ENCODE assay signal across 30 mouse cellular contexts in genomic region chr4:49473435-49474100, GRCm38 (mm10). TPM values are rescaled to one million over a fixed set of nuclear protein-coding genes. Genes with fewer than 3 reads are reported as not detected.
DNase-seq lines count a peak whose midpoint lies in the region; ATAC-seq and TF ChIP-seq lines count a peak whose summit lies in the region.
"Had no signal": no experiment of that assay in that cellular context is flagged by ENCODE, and none has a peak within 500 bp of the region (broad histone marks: within the 10 kb centered on the region; RNA-seq: fewer than 3 reads in every experiment).

Acnat1 (minus strand) TSS chr4:49473912.

- WGBS in kidney, adult 2 months: 42% methylated on average over 3 of the region's 3 CpGs
- 38% methylated on average over 3 of the region's 3 CpGs for WGBS in liver, embryonic 16.5 days (ENCODE audit: insufficient replicate concordance)
- WGBS in forebrain, embryonic 16.5 days: 34% methylated on average over 3 of the region's 3 CpGs

- H3K9me3 ChIP-seq in liver, embryonic 16.5 days (replicated peaks; ENCODE audit: control insufficient read depth, low read length): no peaks in the 10 kb centered on the region
- H3K9me3 ChIP-seq in forebrain, embryonic 16.5 days (ENCODE audit: control insufficient read depth, low read length): no peaks in the 10 kb centered on the region
- H3K9me3 ChIP-seq: forebrain, embryonic 13.5 days; G1E; limb, embryonic 10.5 days; neural tube, embryonic 15.5 days had no signal

- H3K4me1 ChIP-seq in kidney, adult 2 months (ENCODE audit: control insufficient read depth, insufficient read depth, low read length): no peaks in the 10 kb centered on the region; the same call in 1 of the 2 replicates
- H3K4me1 ChIP-seq in liver, embryonic 16.5 days (ENCODE audit: control insufficient read depth, low read depth, low read length): peaks cover 32% of the 10 kb centered on the region
- H3K4me1 ChIP-seq in forebrain, embryonic 16.5 days (replicated peaks; ENCODE audit: control insufficient read depth, insufficient read depth, low read length): peaks cover 3% of the 10 kb centered on the region

- DNase-seq in kidney, adult 2 months: peak; percentile 87
- no peak for DNase-seq in kidney, postnatal 4 days
- DNase-seq in kidney, adult 8-10 months: peak; percentile 70 to 71
- peak; percentile 56 to 62 for DNase-seq in kidney, postnatal 25 days
- no peak for DNase-seq in heart, adult 11 months
- DNase-seq: B cell, adult 2 months; cerebellum, adult 11-12 months; cerebellum, postnatal 10 days; gastrocnemius, postnatal 10 days; lung, adult 18-20 months; lung, postnatal 10 days had no signal

- no peak within 1 kb of the TSS for H3K9ac ChIP-seq in liver, embryonic 16.5 days (ENCODE audit: low read depth, low read length)
- H3K9ac ChIP-seq in forebrain, embryonic 16.5 days (replicated peaks; ENCODE audit: low read depth, low read length): no peak within 1 kb of the TSS
- H3K9ac ChIP-seq: forebrain, embryonic 13.5 days; neural tube, embryonic 15.5 days had no signal

- H3K4me3 ChIP-seq in kidney, adult 2 months (ENCODE audit: insufficient read depth, low read depth, low read length): peak within 1 kb of the TSS; percentile 15
- no peak within 1 kb of the TSS for H3K4me3 ChIP-seq in liver, embryonic 16.5 days (ENCODE audit: low read depth, low read length)
- no peak within 1 kb of the TSS for H3K4me3 ChIP-seq in forebrain, embryonic 16.5 days (replicated peaks; ENCODE audit: low read length)
- H3K4me3 ChIP-seq: forebrain, embryonic 13.5 days; limb, embryonic 10.5 days; neural tube, embryonic 15.5 days had no signal

- H3K27ac ChIP-seq in kidney, adult 2 months (ENCODE audit: insufficient read depth, low read depth, low read length): peak within 1 kb of the TSS; percentile 26
- H3K27ac ChIP-seq in liver, embryonic 16.5 days (ENCODE audit: low read length): peak within 1 kb of the TSS; percentile 20
- no peak within 1 kb of the TSS for H3K27ac ChIP-seq in forebrain, embryonic 16.5 days (ENCODE audit: low read length)
- H3K27ac ChIP-seq: forebrain, embryonic 13.5 days; limb, embryonic 10.5 days; neural tube, embryonic 15.5 days had no signal

- peak within 1 kb of the TSS; percentile 2 for H3K4me2 ChIP-seq in liver, embryonic 16.5 days (ENCODE audit: low read depth, low read length)
- H3K4me2 ChIP-seq in forebrain, embryonic 16.5 days (ENCODE audit: low read length): no peak within 1 kb of the TSS
- H3K4me2 ChIP-seq: forebrain, embryonic 13.5 days; heart, embryonic 11.5 days; midbrain, embryonic 11.5 days; neural tube, embryonic 15.5 days had no signal

- TF ChIP-seq CTCF in kidney, adult 2 months (conservative IDR thresholded peaks at IDR 0.05; ENCODE audit: insufficient read depth, insufficient read length, low read depth, low read length): no peak

- no peaks in the 10 kb centered on the region for H3K27me3 ChIP-seq in kidney, adult 2 months (replicated peaks; ENCODE audit: control insufficient read depth, insufficient read depth, low read length)
- no peaks in the 10 kb centered on the region for H3K27me3 ChIP-seq in liver, embryonic 16.5 days (ENCODE audit: control insufficient read depth, insufficient read depth, low read depth, low read length)
- H3K27me3 ChIP-seq in forebrain, embryonic 16.5 days (replicated peaks; ENCODE audit: control insufficient read depth, insufficient read depth, low read length): no peaks in the 10 kb centered on the region
- H3K27me3 ChIP-seq: CH12.LX; forebrain, embryonic 13.5 days; neural tube, embryonic 15.5 days had no signal

- TF ChIP-seq POLR2A in kidney, adult 2 months (IDR thresholded peaks at IDR 0.05; ENCODE audit: low read depth, low read length): no peak

- H3K36me3 ChIP-seq in kidney, adult 2 months (ENCODE audit: control insufficient read depth, insufficient read depth, low read length): no peaks in the 10 kb centered on the region
- H3K36me3 ChIP-seq in liver, embryonic 16.5 days (ENCODE audit: control insufficient read depth, insufficient read depth): no peaks in the 10 kb centered on the region
- H3K36me3 ChIP-seq in forebrain, embryonic 16.5 days (ENCODE audit: control insufficient read depth, insufficient read depth): no peaks in the 10 kb centered on the region
- H3K36me3 ChIP-seq: G1E; limb, embryonic 10.5 days; neural tube, embryonic 15.5 days had no signal

- ATAC-seq in liver, embryonic 16.5 days (ENCODE audit: low read depth): no peak
- ATAC-seq in monocyte, adult 5-6 weeks (replicated peaks; ENCODE audit: insufficient number of reproducible peaks, low FRiP score, low TSS enrichment, poor library complexity, severe bottlenecking): no peak
- ATAC-seq in forebrain, embryonic 16.5 days: no peak
- ATAC-seq: forebrain, embryonic 13.5 days; Patski had no signal

RNA-seq across cellular contexts. Expression of gene Acnat1, which starts in this region (rescaled TPM):
- 41.7 and 46.9 TPM in 2 replicates for polyA plus RNA-seq in kidney, adult 2 months (2012; rRNA removed)
- 0.86 and 1.1 TPM in 2 replicates for polyA plus RNA-seq in liver, embryonic 16.5 days (2015; fragmentation: Nextera tagmentation; extraction: Ambion mirVana)
- not detected in 3 replicates for total RNA-seq in monocyte, adult 5-6 weeks (2017)
- not detected in 2 replicates for polyA plus RNA-seq in forebrain, embryonic 16.5 days (2015; fragmentation: Nextera tagmentation; extraction: Ambion mirVana)
- total RNA-seq: CH12.LX; G1E; gastrocnemius, postnatal 10 days; granulocyte monocyte progenitor cell, adult 5-6 weeks; left cerebral cortex, adult 8-10 months had no signal
- polyA plus RNA-seq: embryonic facial prominence, embryonic 11.5 days; forebrain, embryonic 13.5 days; frontal cortex, adult 2 months; G1E; heart, embryonic 11.5 days; heart, postnatal 0 days; hindbrain, embryonic 11.5 days; limb, embryonic 10.5 days; midbrain, embryonic 11.5 days; midbrain, postnatal 0 days; neural tube, embryonic 15.5 days; Patski; urinary bladder, adult 2 months had no signal

Comparison
In these comparisons a context has a peak if more than half of its experiments do, and no peak if none do; other contexts are left out.
1. RNA of gene Acnat1 (polyA plus RNA-seq): 41.7 to 46.9 TPM in kidney, adult 2 months; 0.86 to 1.1 TPM in liver, embryonic 16.5 days and not detected in forebrain, embryonic 16.5 days; every median in the first group is over 10 times any median in the second.
2. DNase-seq: peak in kidney, adult 2 months (single experiment), kidney, adult 8-10 months (2 of 2) and kidney, postnatal 25 days (2 of 2); none in kidney, postnatal 4 days (0 of 2) and heart, adult 11 months (single experiment).